Mouse (Mus musculus) hindbrain, embryonic 14.5 days (tissue): ENCODE results near the gene Sytl3. TPM values are rescaled to one million over a fixed set of nuclear protein-coding genes. Genes with fewer than 3 reads are reported as not detected.

Source experiments
- ATAC-seq: fragments of 200-750 bp; cut with Nextera tagmentation; 2 replicates; pipeline ENCODE4 v1.8.0; 2017; ENCODE audit warnings: moderate number of reproducible peaks, mild to moderate bottlenecking, moderate TSS enrichment, moderate library complexity; ENCODE audit not compliant: low FRiP score
- DNase-seq: peaks from one replicate; pipeline ENCODE4 v3.0.0-alpha.2; 2015; ENCODE audit warnings: low spot score
- H3K27ac ChIP-seq: fragments of 300-500 bp; sonication (generic); 2 replicates; pipeline ENCODE4 v1.5.1; 2014; ENCODE audit warnings: mild to moderate bottlenecking, moderate library complexity
- H3K27me3 ChIP-seq: fragments of 300-500 bp; sonication (generic); 2 replicates; pipeline ENCODE4 v1.6.1; 2014; ENCODE audit warnings: mild to moderate bottlenecking, low read length, mixed read lengths; ENCODE audit not compliant: control insufficient read depth, insufficient read depth
- H3K36me3 ChIP-seq: fragments of 300-500 bp; sonication (generic); replicated peaks from 2 replicates; pipeline ENCODE4 v1.6.1; 2014; ENCODE audit not compliant: control insufficient read depth, insufficient read depth
- H3K4me1 ChIP-seq: fragments of 300-500 bp; sonication (generic); replicated peaks from 2 replicates; pipeline ENCODE4 v1.6.1; 2014; ENCODE audit warnings: antibody characterized with exemption, low read length, mixed read lengths; ENCODE audit not compliant: control insufficient read depth, insufficient read depth
- H3K4me2 ChIP-seq: fragments of 300-500 bp; sonication (generic); replicated peaks from 2 replicates; pipeline ENCODE4 v1.6.1; 2014; ENCODE audit warnings: mild to moderate bottlenecking, moderate library complexity
- H3K4me3 ChIP-seq: fragments of 300-500 bp; sonication (generic); replicated peaks from 2 replicates; pipeline ENCODE4 v1.5.1; 2014; ENCODE audit warnings: mild to moderate bottlenecking, low read length
- H3K9ac ChIP-seq: fragments of 300-500 bp; sonication (generic); 2 replicates; pipeline ENCODE4 v1.6.1; 2014
- H3K9me3 ChIP-seq: fragments of 300-500 bp; sonication (generic); 2 replicates; pipeline ENCODE4 v1.6.1; 2016; ENCODE audit warnings: low read length; ENCODE audit not compliant: control insufficient read depth
- WGBS: fragments of 180-500 bp; shearing (Covaris S2); extraction: QIAGEN DNeasy Blood & Tissue Kit; methylation state at CpG from one replicate; pipeline ENCODE4 v1.1.7; 2014; 5-methylcytosine and 5-hydroxymethylcytosine counted together
- polyA plus RNA-seq: library from polyadenylated mRNA; unstranded; fragments of >200 nt; fragmentation: Nextera tagmentation; extraction: Ambion mirVana; gene quantifications from 2 replicates; pipeline ENCODE4 v1.2.1, GENCODE M21; 2014

Sytl3 gene
- polyA plus RNA-seq, 1 experiment from 2014 or later = 0.91 TPM

DNA sequence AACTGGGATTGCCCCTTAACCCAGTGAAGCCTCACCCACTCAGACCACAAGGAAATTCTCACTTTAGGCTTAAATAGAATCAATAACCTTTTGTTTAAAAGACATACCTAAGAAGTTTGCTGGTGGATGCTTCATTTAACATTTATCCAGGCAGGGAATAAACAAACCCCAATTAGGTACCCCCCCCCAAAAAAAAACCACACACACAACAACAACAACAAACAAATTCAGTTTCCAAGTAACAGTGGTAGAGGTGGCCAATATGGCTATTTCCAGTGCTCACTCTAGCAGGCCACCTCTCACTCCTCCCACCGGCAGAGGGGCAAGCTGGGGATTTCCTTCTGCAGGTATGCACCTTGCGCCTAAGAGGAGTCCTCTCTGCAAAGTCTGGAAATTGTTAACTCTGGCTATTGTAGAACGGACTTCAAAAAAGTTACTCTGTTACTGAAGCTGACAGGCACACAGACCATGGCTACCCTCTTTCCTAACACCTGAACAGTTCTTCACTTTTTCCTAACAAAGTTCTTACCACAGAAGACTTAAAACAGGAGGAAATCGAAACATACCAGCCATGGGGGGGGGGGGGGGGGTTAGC, 121.7 kb downstream of the Sytl3 start:
- Histone ChIP-seq H3K9ac (no peak overlapping the region), H3K27me3 (peaks cover 38% of the 10 kb centered on the region), H3K9me3 (no peaks in the 10 kb centered on the region), H3K27ac (no peak overlapping the region), H3K4me1 (peaks cover 15% of the 10 kb centered on the region), H3K36me3 (no peaks in the 10 kb centered on the region), H3K4me2 (peak overlapping the region; percentile 94), H3K4me3 (0 out of 2 replicates have a peak overlapping the region, but pooled peaks have one; percentile 11)
- 58% methylated on average over 4 of the region's 4 CpGs for whole genome bisulfite sequencing
- no peak for ATAC-seq
- DNase-seq = no peak

DNA sequence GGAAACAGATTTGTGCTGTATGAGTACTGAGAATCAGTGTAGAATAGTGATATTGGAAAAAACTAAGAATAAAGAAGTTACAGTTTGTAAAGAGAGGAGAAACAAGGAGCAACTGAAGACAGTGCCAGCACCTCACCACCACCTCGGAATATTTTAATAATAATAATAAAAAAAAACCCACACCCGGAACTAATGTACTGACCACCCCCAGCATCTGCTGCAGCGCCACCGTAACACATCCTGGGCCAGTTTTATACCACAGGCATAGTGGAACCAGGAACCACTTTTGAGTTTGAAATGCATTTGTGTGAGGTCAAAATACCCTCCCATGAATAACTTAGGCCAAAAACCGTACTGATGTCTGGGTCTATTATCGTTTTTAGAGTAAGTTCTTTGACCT, 122.4 kb downstream of the Sytl3 start:
- H3K27ac ChIP-seq = no peak overlapping the region
- peaks cover 15% of the 10 kb centered on the region for H3K4me1 ChIP-seq
- no peaks in the 10 kb centered on the region for H3K9me3 ChIP-seq
- ATAC-seq (no peak), DNase-seq (no peak)
- H3K9ac ChIP-seq = no peak overlapping the region
- peak overlapping the region; percentile 94 for H3K4me2 ChIP-seq
- H3K4me3 ChIP-seq = peak overlapping the region; percentile 63
- H3K36me3 ChIP-seq = no peaks in the 10 kb centered on the region
- WGBS = 38% methylated on average over 6 of the region's 6 CpGs
- peaks cover 38% of the 10 kb centered on the region for H3K27me3 ChIP-seq

DNA sequence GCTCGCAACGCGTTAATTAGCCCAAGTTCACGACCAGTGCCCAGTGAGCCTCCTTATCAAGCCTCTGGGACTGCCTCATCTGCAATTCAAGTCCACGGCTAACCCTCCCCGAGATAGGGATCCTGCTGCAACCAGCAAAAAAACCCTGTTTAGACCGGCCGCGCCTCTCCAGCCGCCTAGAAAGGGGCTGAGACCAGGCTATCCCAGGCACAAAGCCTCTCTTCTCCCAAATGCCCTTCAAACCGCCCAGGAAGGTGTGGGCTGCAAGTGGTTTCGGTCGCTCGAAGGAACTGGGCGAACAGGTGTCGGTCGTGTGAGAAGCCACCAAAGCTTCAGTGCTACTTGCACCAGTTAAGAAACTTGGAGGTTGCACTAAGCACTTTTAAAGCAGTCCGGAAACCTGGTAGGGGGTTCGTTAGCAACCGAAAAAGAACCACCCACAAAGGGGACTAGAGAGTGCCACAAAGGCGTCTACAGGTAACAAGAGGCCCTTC, 123.2 kb downstream of the Sytl3 start:
- ATAC-seq = no peak
- Histone ChIP-seq H3K4me3 (peak overlapping the region; percentile 63), H3K9me3 (no peaks in the 10 kb centered on the region), H3K4me2 (peak overlapping the region; percentile 94), H3K36me3 (no peaks in the 10 kb centered on the region), H3K4me1 (peaks cover 15% of the 10 kb centered on the region), H3K27me3 (peaks cover 38% of the 10 kb centered on the region), H3K9ac (peak overlapping the region; percentile 66), H3K27ac (0 out of 2 replicates have a peak overlapping the region, but pooled peaks have one; percentile 39)
- no peak for DNase-seq
- under 1% methylated on average over 21 of the region's 21 CpGs for WGBS

DNA sequence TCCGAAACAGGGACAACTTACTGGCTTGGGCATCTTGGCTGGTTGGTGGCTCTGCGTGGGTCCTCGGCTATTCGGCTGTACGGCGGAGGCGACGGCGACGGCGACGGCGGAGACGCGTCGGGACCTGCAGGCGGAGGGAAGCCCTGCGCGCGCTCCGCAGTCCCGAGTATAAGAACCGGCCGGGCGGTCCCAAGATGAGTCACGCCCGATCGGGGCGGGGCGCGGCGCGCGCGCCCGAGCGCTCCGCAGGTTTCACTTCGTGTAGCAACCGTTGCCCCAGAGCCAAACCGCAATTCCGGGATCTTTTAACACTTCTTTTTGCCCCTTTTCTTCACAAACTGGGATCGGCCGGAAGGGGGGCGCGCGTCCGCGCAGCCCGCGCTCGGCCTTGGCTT, 123.7 kb downstream of the Sytl3 start, which contains the start of gene Ezr:
Gene Ezr (minus strand): TSS at position 174 of the 395 bp plus-strand sequence.
- DNase-seq (peak; percentile 74), ATAC-seq (peak; percentile 62)
- H3K9me3 ChIP-seq = no peaks in the 10 kb centered on the region
- peak within 1 kb of the TSS; percentile 94 for H3K4me2 ChIP-seq
- 0 out of 2 replicates have a peak within 1 kb of the TSS, but pooled peaks have one; percentile 39 for H3K27ac ChIP-seq
- under 1% methylated on average over 46 of the region's 52 CpGs for WGBS
- peak within 1 kb of the TSS; percentile 63 for H3K4me3 ChIP-seq
- H3K36me3 ChIP-seq = no peaks in the 10 kb centered on the region
- H3K9ac ChIP-seq = peak within 1 kb of the TSS; percentile 66
- H3K4me1 ChIP-seq = peaks cover 15% of the 10 kb centered on the region
- H3K27me3 ChIP-seq = peaks cover 38% of the 10 kb centered on the region

DNA sequence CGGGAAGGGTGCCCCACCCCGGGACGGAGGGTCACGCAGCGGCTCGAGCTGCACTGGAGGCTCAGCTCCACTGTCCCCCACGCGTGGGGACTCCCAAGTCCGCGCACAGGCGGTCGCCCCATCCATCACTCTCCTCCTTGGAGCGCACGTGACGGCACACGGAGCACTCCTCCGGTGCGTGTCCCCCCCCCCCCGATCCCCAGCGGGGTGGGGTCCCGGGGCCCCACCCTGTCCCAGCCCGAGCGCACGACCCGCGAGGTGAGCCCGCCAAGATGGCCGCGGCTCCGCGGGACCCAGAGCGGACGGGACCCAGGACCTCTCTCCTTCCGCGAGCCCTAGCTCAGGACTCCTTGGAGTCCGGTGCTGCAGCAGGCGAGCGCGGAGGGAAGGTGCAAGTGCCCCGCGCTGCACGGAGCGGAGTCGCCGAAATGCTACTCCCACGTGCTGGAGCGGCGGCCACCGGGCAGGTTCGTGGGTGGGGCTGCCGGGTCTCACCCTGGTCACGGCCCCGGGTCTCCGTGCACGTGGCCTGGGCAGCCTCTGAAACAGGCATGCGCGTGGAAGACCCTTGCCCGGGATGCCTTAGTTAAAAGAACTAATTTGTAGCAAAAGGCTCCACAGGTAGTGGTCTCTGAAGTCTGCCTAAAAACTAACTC, 124.2 kb downstream of the Sytl3 start:
- 1% methylated on average over 44 of the region's 58 CpGs for WGBS
- H3K4me1 ChIP-seq = peaks cover 15% of the 10 kb centered on the region
- no peaks in the 10 kb centered on the region for H3K36me3 ChIP-seq
- H3K9ac ChIP-seq = peak overlapping the region; percentile 66
- peaks cover 38% of the 10 kb centered on the region for H3K27me3 ChIP-seq
- no peak overlapping the region for H3K27ac ChIP-seq
- peak overlapping the region; percentile 94 for H3K4me2 ChIP-seq
- ATAC-seq (peak; percentile 72), DNase-seq (peak; percentile 42)
- no peaks in the 10 kb centered on the region for H3K9me3 ChIP-seq
- H3K4me3 ChIP-seq = peak overlapping the region; percentile 63

DNA sequence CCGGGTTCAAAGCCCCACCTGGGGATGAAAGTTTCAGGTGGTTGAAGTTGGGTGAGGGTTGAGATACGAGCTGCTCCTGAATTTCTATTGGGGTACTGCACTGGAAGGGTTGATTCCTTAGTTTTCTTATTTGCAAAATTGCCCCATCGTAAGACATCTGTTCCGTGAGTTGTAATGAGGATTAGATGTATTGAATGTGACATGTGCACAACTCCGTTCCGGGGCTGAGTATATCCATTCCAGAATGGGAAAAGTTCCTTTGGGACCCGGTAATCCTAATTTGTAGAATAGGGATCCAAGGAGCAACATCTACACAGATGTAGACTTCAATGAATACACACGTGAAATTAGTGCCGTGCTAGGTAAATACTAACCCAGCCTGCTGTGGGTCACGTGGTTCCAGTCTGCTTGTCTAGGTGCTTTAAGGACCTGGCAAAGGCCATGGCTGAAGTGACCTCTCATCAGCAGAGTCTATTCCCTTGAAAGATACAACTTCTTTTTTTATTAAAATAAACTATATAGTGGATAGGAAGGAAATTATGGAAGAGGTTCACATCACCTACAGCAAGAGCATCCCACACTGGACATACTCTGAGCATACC, 125.0 kb downstream of the Sytl3 start:
- 36% methylated on average over 10 of the region's 10 CpGs for WGBS
- DNase-seq (no peak), ATAC-seq (no peak)
- Histone ChIP-seq H3K4me1 (peaks cover 15% of the 10 kb centered on the region), H3K27ac (no peak overlapping the region), H3K9ac (no peak overlapping the region), H3K4me3 (peak overlapping the region; percentile 63; the same call in 1 of the 2 replicates), H3K4me2 (peak overlapping the region; percentile 94), H3K9me3 (no peaks in the 10 kb centered on the region), H3K27me3 (peaks cover 38% of the 10 kb centered on the region), H3K36me3 (no peaks in the 10 kb centered on the region)

DNA sequence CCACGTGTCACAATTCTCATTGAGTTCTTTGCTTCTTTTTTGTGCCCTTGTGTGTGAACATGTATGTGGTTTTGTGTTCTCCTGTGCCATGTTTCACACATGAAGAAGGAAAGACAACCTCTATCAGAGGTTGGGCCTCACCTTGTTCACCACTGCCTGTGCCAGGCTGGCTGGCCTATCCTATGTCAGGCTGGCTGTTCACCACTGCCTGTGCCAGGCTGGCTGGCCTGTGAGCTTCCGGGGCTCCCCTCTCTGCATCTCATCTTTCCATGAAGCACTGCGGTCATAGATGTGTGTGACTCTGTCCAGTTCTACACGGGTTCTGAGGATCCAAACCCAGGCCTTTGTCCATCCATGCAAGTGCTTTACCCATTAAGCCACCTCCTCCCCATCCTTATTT, 128.3 kb downstream of the Sytl3 start:
- no peaks in the 10 kb centered on the region for H3K9me3 ChIP-seq
- DNase-seq = no peak
- no peaks in the 10 kb centered on the region for H3K36me3 ChIP-seq
- ATAC-seq = no peak
- no peak overlapping the region for H3K9ac ChIP-seq
- H3K27me3 ChIP-seq = peaks cover 11% of the 10 kb centered on the region
- no peak overlapping the region for H3K27ac ChIP-seq
- H3K4me2 ChIP-seq = no peak overlapping the region
- H3K4me1 ChIP-seq = peaks cover 2% of the 10 kb centered on the region; the same call in 1 of the 2 replicates
- H3K4me3 ChIP-seq = no peak overlapping the region
- WGBS = 84% methylated on average over 4 of the region's 4 CpGs
